Mouse (Mus musculus) WW6 (cell line): ENCODE measurements around the gene Sult1d1.
"Not testable (repeated sequence)": the region's sequence is repeated elsewhere in the genome, so short reads cannot be mapped to it uniquely, and the experiment has no call there.

Experiments
- DNase-seq: peaks from one replicate; pipeline ENCODE4 v3.0.0-alpha.2; 2013; ENCODE audit warnings: low read depth, low spot score

The Sult1d1 gene

DNA sequence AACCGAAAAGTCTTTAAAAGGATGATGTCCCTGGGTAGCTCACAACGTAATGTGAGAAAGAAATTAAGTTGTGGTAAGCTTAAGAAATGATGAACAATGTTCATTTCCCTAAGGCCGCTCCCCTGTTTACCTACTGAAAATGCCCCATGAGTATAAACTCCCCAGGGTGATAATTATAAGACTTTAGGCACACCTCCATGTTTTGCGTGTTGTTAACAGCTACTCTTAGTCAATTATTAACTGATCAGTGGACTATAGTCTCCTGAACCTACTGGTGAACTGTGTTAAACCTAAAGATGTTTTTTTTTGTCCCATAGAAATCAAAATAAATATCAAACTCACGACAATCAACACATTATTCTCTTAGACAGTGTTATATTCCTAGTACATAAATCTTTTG is at the start of gene Sult1d1:
Gene Sult1d1, minus strand, starts transcription at position 183 of the 400 bp plus-strand sequence.
- DNase-seq = no peak

DNA sequence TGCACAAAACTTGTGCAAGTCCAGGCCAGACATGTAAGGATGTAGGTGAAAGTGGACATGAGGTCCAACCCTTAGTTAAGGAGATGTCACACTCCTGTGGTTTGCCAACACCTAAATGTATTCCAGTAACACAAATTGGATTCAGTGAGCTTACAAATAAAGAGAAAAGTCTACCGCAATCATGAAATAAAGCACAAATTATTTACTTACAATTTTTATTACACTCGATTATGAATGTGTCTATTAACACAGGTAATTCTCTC is 46.2 kb upstream of the Sult1d1 start:
- DNase-seq = no peak

DNA sequence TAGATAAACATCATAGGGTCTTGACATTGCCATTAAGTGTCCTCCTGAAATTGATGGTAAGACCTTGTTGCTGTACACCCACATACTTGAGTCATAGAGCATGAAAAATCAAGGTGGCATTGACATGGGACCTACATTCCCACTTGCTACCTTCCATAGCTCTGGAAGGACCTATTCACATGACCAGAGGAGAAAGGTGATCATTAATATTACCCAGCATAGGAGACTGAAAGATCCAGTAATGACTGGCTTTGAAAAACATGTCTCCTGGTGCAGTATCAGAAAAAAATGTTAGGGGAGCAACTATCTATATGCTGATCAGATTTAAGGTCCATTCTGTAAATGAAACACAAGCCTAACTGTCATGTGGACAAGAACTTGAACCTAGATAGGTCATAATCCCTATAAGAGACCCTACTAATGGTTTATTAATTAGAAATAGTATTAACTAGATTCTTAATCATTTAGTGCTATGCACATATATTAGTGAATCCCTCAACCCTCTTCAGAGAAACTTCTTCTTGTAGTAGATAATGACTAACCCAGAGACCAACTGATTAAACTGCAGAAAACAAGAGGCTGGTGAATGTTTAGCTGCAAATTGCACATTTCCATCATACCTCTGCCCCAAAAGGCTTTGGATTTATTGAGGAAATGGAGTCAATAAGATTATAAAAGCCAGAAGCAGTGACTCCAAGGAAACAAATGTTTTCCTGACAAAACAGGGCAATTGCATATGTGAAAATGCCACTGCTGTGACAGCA is 45.7 kb upstream of the Sult1d1 start:
- no peak for DNase-seq

DNA sequence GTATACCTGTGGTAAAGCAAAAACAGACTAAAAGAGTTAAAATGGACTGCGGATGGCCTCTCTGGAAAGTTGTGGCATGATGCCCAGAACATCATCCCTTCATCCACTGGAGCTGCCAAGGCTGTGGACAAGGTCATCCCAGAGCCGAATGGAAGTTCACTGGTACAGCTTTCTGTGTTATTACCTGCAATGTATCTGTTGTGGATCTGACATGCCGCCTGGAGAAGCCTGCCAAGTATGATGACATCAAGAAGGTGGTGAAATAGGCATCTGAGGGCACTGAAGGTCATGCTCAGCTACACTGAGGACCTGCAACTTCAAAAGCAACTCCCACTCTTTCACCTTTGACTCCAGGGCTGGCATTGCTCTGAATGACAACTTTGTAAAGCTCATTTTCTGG is 32.2 kb upstream of the Sult1d1 start:
- DNase-seq = no peak

DNA sequence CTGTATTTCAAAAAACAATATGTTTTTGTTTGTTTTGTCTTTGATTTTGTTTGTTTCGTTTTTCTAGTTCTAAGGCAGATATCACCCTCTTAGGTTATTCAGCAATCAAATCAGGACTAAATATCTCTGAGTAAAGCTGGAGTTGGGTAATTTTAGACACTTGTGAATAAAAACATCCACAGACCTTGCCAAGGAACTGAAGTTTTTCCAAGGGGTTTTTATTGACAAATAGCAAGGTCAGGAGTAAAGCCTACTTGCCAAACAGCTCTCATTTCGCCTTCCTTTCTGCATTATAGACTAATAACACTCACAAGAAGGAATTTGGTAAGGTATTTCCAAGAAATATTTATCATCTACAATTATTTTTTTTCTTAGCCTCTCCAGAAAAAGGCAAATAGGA is 29.1 kb upstream of the Sult1d1 start:
- no peak for DNase-seq

DNA sequence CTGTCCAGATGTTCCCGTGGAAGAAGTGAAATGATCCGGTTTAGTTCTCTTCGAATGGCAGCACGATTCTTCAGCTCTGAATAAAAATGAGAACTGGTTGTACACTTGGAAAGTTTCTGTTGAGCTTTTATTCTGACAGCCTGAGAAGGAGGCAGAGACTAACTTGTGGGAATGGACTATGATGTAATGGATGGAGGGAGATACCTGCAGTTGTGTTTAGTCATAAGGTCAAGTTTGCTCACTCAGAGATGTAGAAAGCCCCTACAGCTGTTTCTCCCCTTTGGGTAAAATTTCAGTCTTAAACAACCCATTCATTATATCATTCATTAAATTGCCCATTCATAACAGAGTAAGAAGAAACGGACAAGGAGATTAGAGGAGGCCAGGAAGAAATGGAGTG is 22.7 kb upstream of the Sult1d1 start, which contains the start of gene Sult1e1:
Gene Sult1e1, minus strand, starts transcription at position 101 of the 400 bp plus-strand sequence.
- no peak for DNase-seq

DNA sequence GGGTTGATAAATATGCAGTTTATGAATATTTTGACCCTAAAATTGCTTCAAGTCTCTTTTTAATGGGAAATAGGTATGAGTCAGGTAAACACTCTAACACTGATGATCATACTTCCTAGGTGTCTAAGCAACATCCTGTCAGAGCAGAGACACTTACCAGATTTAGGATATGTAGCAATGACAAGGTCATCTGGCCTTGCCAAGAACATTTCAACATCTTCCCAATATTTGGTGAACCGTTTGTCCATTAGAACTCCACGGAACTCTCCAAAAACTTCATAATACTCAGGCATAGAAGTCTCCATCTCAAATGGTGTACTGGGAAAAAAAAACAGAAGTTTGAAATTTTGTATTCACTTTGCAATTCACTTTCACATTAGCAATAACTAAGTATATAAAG is 21.1 kb upstream of the Sult1d1 start:
- no peak for DNase-seq

DNA sequence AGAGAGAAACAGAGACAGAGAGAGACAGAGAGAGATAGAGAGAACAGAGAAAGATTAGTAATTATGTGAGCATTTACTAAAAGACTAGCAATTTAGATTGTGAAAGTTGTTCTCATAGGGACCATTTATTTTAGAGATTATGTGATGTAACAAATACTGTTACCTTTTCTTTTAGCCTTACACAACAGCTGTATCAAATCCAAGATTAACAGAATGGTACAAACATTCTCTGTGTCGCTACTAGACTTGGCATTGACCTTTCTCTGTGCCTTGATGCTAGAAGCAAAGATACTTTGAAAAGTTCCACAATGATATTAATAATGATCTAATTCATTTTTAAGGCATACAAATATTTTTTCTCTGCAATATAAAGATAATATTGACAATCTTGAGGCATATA is 11.6 kb upstream of the Sult1d1 start:
- DNase-seq = no peak

DNA sequence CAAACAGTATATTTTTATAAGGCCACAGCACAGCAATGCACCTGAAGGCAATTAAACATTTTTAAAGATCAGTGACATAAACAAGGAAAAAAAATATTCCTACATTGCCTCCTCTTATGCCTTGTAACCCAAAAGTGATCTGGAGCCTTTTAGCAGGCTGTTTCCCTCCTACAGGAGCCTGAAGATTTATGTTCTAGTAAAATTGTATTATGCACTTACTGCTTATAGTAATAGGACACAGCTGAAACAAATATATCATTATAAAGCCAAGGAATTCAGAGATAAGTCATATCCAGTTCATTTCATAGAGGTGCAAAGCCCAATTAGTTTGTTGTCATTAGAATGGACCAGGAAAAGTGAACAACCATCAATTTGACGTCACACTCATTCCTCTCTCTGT is 5.3 kb upstream of the Sult1d1 start:
- no peak for DNase-seq

DNA sequence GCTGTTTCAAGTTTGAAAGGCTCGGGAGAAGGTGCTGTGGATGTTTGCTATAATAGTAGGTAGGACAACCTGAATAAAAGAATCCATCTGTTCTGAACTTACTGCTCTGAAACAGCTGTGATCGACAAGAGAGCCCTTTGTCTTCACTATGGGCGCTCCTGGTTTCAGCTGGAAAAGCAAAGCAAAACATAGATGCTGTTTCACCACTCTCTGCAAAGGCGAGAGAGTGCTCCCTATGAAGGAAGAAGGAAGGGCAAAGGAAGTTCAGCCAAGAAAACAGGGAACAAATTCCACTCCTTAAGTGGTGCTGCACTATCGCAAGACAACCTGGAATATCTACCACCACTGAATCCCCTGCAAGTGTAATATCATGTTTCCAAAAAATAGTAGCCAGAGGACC is 4.7 kb upstream of the Sult1d1 start:
- DNase-seq = no peak

DNA sequence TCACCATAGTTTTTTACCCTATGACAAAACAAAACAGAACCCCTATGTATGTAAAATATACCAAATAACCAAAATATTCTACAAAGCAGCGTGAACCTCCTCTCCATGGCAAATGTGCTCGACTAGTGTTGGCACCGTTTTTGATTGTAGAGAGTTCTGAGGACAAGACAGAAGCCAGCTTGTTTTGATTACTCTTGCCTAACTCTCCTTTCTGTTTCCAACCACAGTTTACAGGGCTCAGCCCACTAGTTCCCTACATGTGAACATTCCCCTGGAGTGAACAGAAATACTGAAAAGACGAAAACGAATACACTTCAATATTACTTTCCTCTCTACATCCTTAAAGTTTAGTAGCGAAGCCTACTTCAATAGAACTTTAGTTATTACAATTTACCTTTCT is 4.0 kb upstream of the Sult1d1 start:
- no peak for DNase-seq

DNA sequence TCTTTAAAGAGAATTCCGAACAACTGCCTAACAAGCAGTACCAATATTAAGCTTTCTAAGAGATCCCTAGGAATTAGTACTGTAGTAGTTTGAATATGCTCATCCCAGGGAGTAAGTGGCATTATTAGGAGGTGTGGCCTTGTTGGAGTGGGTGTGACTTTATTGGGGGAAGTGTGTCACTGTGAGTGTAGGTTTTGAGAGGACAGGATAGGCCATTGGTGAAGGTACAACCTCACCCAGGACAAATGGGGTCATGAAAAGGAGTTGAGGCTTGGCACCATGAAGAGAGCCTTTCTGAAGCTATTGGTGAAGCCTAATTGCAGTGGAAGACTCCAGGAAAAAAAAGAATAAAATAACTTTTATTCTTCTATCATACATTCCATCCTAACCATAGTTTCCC is 1.5 kb downstream of the Sult1d1 start:
- DNase-seq = no peak

DNA sequence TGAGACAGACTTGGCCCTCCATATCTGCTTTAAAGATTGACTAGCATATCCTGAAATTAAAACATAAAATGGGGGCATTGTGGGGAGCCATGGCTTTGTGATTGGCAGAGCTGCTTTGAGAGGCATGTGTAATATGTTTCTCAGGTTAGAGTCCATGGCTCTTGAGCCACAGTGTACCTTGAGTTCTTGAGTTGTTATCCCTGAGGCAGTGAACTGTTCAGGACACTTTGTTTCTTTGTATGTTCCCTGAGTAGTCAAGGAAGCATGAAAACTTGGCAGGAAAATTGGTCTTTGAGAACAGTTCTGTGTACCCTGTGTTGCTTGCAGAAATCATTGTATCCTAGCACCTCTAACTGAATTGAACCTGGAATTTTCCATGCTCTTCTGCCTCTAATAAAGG is 5.9 kb downstream of the Sult1d1 start:
- no peak for DNase-seq

DNA sequence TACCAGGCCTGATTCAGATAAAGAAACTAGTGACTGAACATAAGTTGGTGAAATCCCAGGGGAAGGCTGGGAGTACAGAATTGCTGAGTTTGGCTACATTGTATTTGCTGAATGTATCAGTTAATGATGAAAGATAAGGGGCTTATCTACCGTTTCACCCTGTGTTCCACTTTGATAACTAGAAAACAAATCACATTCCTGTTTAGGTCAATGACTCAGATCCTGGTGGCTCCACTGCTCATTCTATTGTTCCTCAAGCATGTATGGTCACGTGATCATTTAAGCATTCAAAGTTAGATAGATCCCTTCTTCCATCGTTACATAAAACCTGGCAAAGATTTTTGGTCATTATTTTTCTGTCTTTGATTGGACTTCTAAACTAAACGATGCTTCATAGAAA is 6.3 kb downstream of the Sult1d1 start:
- DNase-seq = no peak

DNA sequence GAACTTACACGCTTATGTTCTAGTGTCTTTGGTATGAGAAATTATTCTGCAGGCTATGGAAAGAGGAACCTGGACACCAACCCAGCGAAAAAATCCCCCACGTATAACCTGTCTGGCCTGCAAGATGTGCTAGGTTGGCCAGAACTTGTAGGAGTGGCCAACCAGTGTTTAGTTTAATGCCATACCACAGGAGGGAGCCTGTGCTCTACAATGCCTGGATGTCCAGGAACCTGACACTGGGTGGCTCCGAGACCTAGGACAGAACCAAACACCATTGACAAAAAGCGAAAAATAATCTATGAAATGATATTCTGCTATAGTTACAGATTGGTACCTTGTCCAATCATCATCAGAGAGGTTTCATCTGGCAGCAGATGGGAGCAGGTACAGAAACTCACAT is 8.7 kb downstream of the Sult1d1 start:
- no peak for DNase-seq

DNA sequence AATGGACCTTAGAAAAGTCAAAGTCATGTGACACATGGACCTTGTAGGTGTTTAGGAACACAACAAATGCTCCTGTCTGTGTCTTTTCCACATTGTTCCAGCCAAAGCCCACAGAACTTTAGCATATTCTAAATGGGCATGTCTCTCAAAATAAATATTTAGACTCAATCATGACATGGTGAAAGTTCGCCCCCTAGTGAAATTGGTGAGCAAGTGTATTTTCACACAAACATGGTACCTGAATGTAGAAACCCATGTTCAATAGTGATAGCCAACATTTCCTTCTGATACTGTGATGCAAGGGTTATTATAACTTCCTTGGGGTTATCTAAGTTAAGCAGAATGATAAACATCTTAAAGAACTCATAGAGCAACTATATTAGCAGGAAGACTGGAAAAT is 17.9 kb downstream of the Sult1d1 start:
- DNase-seq = no peak

DNA sequence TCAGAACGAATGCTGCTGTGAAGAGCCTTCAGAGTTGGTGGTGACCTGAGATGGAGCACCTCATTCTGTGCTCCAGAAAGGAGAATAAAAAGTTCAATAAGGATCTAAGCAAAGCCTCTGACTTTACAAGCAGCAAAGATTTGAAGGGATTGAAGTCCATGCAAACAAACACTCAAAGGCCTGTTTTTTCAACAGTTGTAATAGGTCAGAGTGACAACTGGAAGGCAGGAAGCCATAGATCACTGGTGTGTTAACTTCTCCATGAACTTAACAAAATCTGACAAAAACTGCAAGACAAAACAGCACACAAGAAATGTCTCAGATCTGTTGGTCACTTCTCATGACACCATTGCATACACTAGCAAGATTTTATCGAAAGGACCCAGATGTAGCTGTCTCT is 30.7 kb downstream of the Sult1d1 start, which contains the start of gene Sult1b1:
Gene Sult1b1, minus strand, starts transcription at position 85 of the 400 bp plus-strand sequence.
- no peak for DNase-seq

DNA sequence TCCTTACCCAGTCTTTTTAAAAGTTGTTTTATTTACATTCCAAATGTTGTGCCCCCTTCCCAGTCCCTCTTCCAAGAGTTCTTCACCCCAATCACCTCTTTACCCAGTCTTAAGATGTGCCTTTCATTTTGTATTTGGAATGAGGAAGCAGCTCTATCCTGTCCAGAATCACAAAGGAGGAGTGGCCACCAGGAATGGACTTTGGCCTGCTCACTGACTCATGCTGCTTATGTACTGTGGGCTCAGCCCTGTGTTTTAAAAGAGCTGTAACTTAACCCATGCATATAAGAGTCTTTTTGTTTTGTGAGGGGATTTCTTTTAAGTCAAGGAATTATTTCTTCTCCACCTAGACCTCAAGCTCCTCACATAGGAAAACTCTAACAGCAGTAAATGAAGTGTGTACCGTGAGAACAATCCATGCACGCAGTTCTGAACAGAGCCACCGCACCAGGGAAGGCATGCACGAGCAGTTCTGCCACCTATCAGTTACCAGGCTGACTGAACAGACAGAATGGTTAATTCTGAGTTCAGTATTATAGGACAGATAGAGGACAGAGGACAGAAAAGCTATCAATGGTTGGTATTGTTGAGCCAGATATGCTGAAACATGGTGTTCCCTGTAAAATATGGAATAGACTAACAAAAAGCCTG is 32.7 kb downstream of the Sult1d1 start:
- no peak for DNase-seq

DNA sequence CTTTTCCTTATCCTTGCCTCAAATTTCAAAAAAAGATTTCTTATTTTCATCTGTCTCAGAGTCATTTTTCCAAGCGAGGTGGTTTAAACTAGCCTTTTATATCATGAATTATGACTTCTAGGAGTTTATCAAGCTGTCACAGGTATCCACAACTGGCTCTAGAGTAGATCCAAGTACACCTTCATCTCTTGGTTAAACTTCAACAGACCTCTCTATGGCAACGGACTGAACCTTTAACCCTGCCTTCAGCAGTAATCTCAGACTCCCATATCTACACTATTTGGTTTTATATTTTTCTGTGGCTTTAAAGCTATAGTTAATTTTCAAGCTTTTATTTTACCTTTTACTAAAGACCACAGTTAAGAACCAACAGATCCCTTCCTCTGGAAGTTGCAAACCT is 36.5 kb downstream of the Sult1d1 start:
- DNase-seq = no peak

DNA sequence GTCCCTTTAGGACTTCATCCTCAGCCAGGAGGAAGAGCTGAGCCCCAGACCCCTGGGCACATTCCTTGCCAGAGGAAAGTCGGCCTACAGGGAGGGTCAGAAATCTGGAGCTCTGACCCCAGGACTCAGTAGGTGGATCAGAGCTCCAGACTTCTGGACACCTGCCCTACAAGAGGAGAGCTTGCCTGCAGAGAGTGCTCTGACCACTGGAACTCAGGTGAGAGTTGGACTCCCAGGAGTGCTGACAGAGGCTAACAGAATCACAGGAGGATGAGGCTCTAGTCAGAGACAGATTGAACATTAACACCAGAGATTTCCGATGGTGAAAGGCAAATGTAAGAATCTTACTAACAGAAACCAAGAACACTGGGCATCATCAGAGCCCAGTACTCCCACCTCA is 45.3 kb downstream of the Sult1d1 start:
- not testable (repeated sequence) for DNase-seq

DNA sequence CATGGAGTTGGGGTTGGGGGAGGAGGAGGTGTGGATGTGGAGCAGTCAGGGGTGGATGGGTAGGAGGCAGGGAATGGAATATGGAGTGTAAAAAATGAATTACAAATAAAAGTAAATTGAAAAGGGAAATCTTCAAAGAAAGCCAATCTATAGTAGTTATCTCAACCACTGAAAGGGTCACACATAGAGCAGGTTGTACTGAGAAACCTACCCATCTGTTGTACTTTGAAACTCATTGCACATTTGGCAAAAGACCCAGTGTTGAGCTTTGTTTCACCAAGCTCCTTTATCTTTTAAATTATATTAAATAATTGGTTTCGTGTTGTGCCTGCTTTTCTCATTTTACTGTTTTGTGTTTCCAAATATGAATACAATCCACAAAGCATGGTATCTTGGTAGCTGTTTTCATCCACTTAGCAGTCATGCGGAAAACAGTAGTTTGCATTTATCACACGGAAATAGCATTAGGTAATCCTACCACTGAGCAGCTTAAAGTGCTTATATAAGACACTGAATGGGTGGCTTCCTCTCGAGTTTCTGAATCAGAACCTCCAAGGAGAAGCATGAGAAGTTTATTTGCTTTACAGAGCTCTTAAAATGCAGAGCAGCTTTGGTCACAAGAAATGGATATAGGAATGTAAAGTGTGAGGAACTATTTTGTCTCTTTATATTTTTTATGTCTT is 62.9 kb downstream of the Sult1d1 start:
- no peak for DNase-seq
